Mouse (Mus musculus) embryonic fibroblast, embryonic 13.5 days (primary cell): ENCODE data around the gene Tgm3.

Experiments used
- CTCF ChIP-seq: IDR thresholded peaks from 2 replicates; pipeline ENCODE4 v1.5.1; 2011; ENCODE audit warnings: mild to moderate bottlenecking, control low read depth, low read length, moderate library complexity, borderline replicate concordance; ENCODE audit not compliant: insufficient read depth
- POLR2A ChIP-seq: IDR thresholded peaks from 2 replicates; pipeline ENCODE4 v1.6.1; 2011; ENCODE audit warnings: low read depth, mild to moderate bottlenecking, control low read depth, low read length, moderate library complexity

GRCm38 (mm10) chr2:130043835-130044234 lies 31.7 kb downstream of the Tgm3 start:
- TF ChIP-seq POLR2A (no peak), CTCF (no peak)
